Mouse (Mus musculus) kidney, adult 2 months (tissue): Measurements from ENCODE around the gene Pelo.

Source experiments
- CTCF ChIP-seq: fragments of 200-500 bp; conservative IDR thresholded peaks from 2 replicates; pipeline ENCODE4 v1.5.1; 2011; ENCODE audit warnings: low read depth, mild to moderate bottlenecking, control low read depth, low read length, moderate library complexity, mixed read lengths; ENCODE audit not compliant: insufficient read depth, insufficient read length
- POLR2A ChIP-seq: fragments of 200-500 bp; IDR thresholded peaks from one replicate; pipeline ENCODE4 v1.6.1; 2011; ENCODE audit warnings: low read depth, low read length, control low read depth

GRCm38 (mm10) chr13:115079996-115080585, 9.9 kb downstream of the Pelo start:
- TF ChIP-seq POLR2A (no peak), CTCF (no peak)
